Mouse (Mus musculus): ENCODE data around the gene Brd4.

Brd4 gene

DNA sequence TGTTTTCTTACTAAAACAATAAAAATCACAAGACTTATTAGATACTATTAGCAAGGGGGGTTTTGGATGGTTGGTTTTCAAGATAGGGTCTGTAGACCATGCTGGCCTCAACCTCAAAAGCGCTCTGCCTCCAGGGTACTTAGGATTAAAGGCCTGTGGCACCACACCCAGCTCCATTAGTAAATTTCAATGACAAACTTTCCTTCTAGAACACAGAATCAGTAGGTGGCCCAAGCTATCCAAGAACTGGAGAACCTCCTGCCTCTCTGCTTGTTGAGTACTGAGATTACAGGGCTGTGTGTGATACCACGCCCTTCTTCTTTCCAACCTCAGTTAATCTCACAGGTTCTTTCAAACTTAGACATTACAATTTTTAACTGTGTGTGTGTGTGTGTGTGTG is 3.4 kb downstream of the Brd4 start:
- CTCF ChIA-PET, result no interaction called here

DNA sequence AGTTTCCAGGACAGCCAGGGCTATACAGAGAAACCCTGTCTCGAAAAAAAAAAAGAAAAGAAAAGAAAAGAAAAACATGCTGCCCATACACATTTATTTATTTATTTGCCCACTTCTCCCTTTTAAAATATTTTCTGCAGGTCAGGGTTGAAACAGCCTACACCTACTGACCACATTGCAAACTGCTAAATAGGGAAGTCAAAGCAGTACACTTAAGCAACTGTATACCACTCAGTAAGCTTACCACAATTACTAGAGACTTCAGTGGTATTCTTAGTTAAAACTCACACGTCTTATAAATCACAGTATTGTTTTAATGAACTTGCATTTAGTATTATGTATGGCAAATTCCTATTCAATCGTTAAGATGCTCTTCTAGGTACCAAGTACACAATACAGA is 3.9 kb downstream of the Brd4 start:
- CTCF ChIA-PET, result no interaction called here

- CTCF ChIA-PET, result no interaction called here
Measured at GRCm38 (mm10) chr17:32277201-32277600, 7.3 kb downstream of the Brd4 start.

DNA sequence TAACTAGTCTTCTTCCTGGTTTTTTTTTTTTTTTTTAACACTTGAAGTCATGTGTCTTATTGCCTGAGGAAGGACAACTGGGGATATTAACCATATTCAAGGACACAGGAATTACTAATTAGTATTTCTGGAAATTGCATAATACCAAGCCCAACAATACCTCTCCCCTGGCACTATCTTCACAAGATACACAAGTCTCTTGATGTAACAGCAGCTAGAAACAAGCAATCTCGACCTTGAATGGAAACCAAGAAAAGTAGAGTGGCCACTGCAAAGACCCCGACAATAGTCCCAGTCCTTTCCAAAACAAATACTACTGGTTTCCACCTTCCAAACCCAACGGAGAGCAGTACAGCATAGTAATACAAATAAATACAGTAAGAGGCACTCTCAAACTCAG is 9.0 kb downstream of the Brd4 start:
- CTCF ChIA-PET, result interaction anchor here (0.6 kb wide), 1 partner anchor 64 kb away, joined by 6 read pairs; no protein-coding TSS in a partner anchor

DNA sequence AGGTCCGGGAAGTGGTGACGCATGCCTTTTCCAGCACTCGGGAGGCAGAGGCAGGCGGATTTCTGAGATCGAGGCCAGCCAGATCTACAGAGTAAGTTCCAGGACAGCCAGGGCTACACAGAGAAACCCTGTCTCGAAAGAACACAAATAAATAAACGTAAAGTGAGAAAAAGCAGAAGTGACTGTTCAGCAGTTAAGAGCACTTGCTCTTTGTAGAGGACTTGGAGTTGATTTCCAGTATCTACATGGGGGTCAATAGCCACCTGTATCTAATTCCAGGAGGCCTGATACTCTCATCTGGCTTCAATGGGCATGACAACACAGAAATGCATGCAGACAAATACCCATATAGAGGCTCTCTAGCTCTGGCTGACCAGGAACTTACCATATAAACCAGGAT is 15.4 kb downstream of the Brd4 start:
- CTCF ChIA-PET, result no interaction called here

- CTCF ChIA-PET, result no interaction called here
Measured at GRCm38 (mm10) chr17:32268540-32268960, 16.0 kb downstream of the Brd4 start.

GRCm38 (mm10) chr17:32268096-32268495 is 16.4 kb downstream of the Brd4 start:
- CTCF ChIA-PET, result no interaction called here

- CTCF ChIA-PET, result no interaction called here
Measured at GRCm38 (mm10) chr17:32267617-32268016, 16.9 kb downstream of the Brd4 start.

- CTCF ChIA-PET, result no interaction called here
Measured at GRCm38 (mm10) chr17:32263672-32264071, 20.9 kb downstream of the Brd4 start.

- CTCF ChIA-PET, result interaction anchor here (1.0 kb wide), 1 partner anchor 9 kb away, joined by 3 read pairs; no protein-coding TSS in a partner anchor
Measured at GRCm38 (mm10) chr17:32262831-32263559, 21.5 kb downstream of the Brd4 start.

DNA sequence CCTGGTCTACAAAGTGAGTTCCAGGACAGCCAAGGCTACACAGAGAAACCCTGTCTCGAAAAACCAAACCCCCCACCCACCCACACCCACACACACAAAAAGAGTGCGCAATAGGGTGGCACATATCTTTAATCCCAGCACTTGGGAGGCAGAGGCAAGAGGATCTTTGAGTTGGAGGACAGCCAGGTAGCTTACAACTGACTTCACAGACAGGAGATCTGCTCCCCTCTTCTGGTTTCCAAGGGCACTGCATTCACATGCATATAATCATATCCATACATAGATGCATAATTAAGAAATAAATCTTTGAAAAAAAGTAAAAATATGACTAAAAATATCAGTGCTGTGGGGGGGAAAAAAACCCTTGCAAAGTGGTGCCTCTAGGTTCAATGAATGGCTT is 25.7 kb downstream of the Brd4 start:
- CTCF ChIA-PET, result interaction anchor here (0.7 kb wide), 1 partner anchor 29 kb away, joined by 3 read pairs; no protein-coding TSS in a partner anchor

- CTCF ChIA-PET, result interaction anchor here (1.5 kb wide), 1 partner anchor 9 kb away, joined by 6 read pairs; no protein-coding TSS in a partner anchor
Measured at GRCm38 (mm10) chr17:32257944-32258343, 26.6 kb downstream of the Brd4 start.

GRCm38 (mm10) chr17:32257452-32257851 is 27.1 kb downstream of the Brd4 start:
- CTCF ChIA-PET, result interaction anchor here (1.5 kb wide), 1 partner anchor 9 kb away, joined by 6 read pairs; no protein-coding TSS in a partner anchor

DNA sequence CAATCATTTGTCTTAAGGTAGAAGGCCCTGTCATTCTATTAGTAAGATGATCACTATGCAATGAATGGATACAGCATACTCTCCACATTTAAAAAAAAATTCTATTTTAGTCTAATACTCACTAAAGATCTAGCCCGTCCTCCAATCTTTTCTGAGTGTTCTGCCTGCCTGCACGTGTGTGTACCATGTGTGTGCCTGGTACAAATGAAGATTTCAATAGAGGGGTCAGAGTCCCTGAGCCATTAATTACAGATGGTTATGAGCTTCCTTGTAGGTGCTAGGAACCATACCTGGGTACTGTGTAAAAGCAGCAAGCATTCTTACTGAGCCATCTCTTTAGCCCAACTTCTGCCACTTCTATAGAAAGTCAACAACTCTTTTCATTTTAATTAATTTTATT is 27.6 kb downstream of the Brd4 start:
- CTCF ChIA-PET, result interaction anchor here (1.5 kb wide), 1 partner anchor 10 kb away, joined by 6 read pairs; no protein-coding TSS in a partner anchor

DNA sequence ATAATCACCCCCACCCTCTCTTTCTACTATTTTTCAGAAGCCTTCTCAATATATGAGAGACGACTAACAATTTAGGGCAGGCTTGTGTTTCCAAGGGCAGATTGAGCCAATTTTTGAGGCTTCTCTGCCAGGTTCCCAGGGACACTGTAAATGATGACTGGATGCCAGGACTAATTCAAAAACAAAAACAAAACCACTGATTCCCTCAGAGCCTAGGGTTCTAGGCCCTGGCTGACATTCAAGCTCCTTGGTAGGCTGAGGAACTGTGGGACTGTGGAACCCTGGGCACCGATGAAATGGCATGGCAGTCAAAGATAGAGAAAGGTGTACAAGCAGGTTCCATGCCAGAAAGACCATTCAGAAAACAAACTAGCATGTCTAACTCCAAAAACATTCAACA is 31.3 kb downstream of the Brd4 start:
- CTCF ChIA-PET, result no interaction called here

- CTCF ChIA-PET, result interaction anchor here (0.5 to 0.7 kb wide), 3 partner anchors 14 to 165 kb away, joined by 4 to 6 read pairs (median 4); no protein-coding TSS in a partner anchor
Measured at GRCm38 (mm10) chr17:32251827-32252470, 32.6 kb downstream of the Brd4 start.

DNA sequence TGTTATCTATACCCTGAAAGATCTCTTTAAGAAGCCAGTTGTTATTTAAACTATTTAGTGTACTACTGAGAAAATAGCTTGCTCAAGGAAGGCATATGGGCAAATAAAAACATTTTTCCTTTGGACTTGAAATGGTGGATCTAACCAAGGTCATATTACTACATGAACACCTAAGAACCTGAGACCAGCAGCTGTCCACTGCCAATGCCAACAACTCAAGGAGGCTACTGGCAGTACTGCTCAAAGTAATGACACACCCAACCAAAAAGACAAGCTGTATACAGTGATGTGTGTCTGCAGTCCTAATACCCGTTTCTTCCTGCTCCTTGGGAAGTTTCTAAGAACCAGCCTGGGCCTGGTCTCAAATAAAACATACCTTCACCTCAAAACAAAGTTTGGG is 34.5 kb downstream of the Brd4 start:
- CTCF ChIA-PET, result no interaction called here

DNA sequence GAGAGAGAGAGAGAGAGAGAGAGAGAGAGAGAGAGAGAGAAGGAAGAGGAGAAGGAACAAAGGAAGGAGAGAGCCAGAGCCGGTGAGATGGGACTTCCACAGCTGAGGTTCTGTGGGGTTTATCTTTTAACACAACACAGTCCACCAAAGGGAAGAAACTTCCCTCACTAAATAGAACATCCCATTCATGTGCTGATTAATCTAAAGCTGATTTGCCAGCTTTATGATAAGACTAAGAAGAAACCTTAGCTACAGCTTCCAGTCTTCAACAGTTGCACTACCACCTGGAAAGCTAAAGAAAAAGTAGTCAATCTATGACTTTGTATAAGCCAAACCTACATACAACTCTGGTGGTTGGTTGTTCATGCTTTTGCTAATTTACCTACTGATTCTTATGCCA is 36.3 kb downstream of the Brd4 start:
- CTCF ChIA-PET, result no interaction called here

DNA sequence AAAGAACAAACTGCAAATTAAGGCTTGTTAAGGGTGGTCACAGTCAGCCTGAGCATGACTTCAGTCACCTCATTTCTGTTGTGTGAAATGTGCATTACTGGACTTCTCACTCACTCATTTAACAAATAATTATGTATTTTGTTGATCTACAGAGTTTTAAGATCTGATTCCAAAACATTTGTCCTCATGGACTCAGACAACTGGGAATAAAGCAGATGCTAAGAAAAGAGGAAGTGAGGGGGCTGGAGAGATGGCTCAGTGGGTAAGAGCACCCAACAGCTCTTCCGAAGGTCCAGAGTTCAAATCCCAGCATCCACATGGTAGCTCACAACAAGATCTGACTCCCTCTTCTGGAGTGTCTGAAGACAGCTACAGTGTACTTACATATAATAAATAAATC is 36.9 kb downstream of the Brd4 start:
- CTCF ChIA-PET, result no interaction called here

DNA sequence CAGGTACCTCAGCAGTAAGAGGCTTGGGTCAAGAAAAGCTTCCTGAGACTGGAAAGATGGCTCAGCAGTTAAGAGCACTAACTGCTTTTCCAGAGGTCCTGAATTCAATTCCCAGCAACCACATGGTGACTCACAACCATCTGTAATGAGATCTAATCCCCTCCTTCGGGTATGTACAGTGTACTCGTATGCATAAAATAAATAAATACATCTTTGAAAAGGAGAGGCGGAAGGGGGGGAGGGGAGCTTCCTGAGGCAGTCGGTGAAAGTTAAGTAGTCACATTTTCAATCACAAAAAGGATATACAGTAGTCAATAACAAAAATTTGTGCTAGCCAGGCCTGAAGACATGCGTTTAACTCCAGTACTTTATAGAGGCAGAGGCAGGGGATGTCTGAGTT is 38.4 kb downstream of the Brd4 start:
- CTCF ChIA-PET, result no interaction called here

DNA sequence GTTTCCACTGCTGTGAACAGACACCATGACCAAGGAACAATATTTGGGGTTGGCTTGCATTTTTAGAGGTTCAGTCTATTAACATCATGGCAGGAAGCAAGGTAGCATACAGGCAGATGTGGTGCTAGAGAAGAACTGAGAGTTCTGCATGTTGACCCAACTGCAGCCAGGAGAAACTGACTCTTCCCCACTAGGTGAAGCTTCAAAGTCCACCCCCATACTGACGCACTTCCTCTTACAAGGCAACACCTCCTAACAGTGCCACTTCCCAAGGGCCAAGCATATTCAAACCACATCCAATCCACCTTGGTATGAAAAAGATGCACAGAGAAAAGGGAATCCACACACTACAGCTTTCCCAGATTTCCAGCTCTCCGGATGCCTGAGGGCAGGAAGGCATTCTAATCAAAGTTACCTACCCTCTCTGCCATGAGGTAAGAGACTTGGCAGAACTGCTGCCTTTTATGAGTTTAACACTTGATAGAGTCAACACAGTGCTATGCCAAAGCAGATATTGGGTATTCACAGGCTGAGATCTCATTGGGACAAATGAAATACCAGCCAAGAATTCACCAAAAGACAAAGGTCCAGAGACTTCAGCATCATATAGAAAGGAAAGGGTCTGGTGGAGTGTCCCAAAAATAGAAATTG is 43.5 kb downstream of the Brd4 start:
- CTCF ChIA-PET, result no interaction called here

GRCm38 (mm10) chr17:32238589-32238988 is 45.9 kb downstream of the Brd4 start:
- CTCF ChIA-PET, result no interaction called here

Data from spleen, embryonic (tissue).